Mouse (Mus musculus) embryo, embryonic 11.5 days (tissue): ENCODE results near the gene Cstad.

Source experiments
- DNase-seq: peaks from one replicate; pipeline ENCODE4 v3.0.0-alpha.2; 2012; ENCODE audit warnings: low read depth, low spot score

The Cstad gene

GRCm38 (mm10) chr2:30595796-30596195 is 956 bp downstream of the Cstad start:
- no peak for DNase-seq

- DNase-seq: no peak
Observed at GRCm38 (mm10) chr2:30599621-30600020, 4.8 kb downstream of the Cstad start.

- no peak for DNase-seq
Observed at GRCm38 (mm10) chr2:30600291-30600690, 5.5 kb downstream of the Cstad start.

GRCm38 (mm10) chr2:30600965-30601841 is 6.4 kb downstream of the Cstad start:
- DNase-seq: no peak

- DNase-seq: no peak
Observed at GRCm38 (mm10) chr2:30602451-30602850, 7.6 kb downstream of the Cstad start.

- DNase-seq: no peak
Observed at GRCm38 (mm10) chr2:30603731-30604130, 8.9 kb downstream of the Cstad start.

GRCm38 (mm10) chr2:30604880-30605761 is 10.3 kb downstream of the Cstad start:
- peak; percentile 54 for DNase-seq

- DNase-seq: no peak
Observed at GRCm38 (mm10) chr2:30605762-30606051, 10.9 kb downstream of the Cstad start.

- DNase-seq: no peak
Observed at GRCm38 (mm10) chr2:30606621-30607052, 11.8 kb downstream of the Cstad start.

- DNase-seq: no peak
Observed at GRCm38 (mm10) chr2:30607941-30608340, 13.1 kb downstream of the Cstad start.

GRCm38 (mm10) chr2:30608690-30609201 is 13.9 kb downstream of the Cstad start:
- DNase-seq: no peak

GRCm38 (mm10) chr2:30613574-30613973 is 18.7 kb downstream of the Cstad start:
- peak; percentile 51 for DNase-seq

GRCm38 (mm10) chr2:30614151-30614923 is 19.5 kb downstream of the Cstad start:
- no peak for DNase-seq

GRCm38 (mm10) chr2:30615869-30616268 is 21.0 kb downstream of the Cstad start:
- no peak for DNase-seq

- DNase-seq: no peak
Observed at GRCm38 (mm10) chr2:30616464-30616863, 21.6 kb downstream of the Cstad start.

GRCm38 (mm10) chr2:30618487-30619248 is 23.8 kb downstream of the Cstad start:
- DNase-seq: no peak

GRCm38 (mm10) chr2:30623873-30624272 is 29.0 kb downstream of the Cstad start:
- no peak for DNase-seq

GRCm38 (mm10) chr2:30625296-30625826 is 30.5 kb downstream of the Cstad start:
- no peak for DNase-seq

GRCm38 (mm10) chr2:30626058-30626675 is 31.3 kb downstream of the Cstad start:
- DNase-seq: no peak

- no peak for DNase-seq
Observed at GRCm38 (mm10) chr2:30627338-30627737, 32.5 kb downstream of the Cstad start.
